Mouse (Mus musculus): ENCODE results near the gene Pramel6. TPM values are rescaled to one million over a fixed set of nuclear protein-coding genes. Genes with fewer than 3 reads are reported as not detected.

Pramel6 gene
- polyA plus RNA-seq (2012; ENCODE audit: low replicate concordance), result not detected in 2 replicates

GRCm38 (mm10) chr2:87506265-87506664, at the start of gene Pramel6:
Pramel6 (plus strand) TSS chr2:87506565.

GRCm38 (mm10) chr2:87496993-87497392, 9.4 kb upstream of the Pramel6 start, which contains the start of gene Pramel7:
Pramel7 (minus strand) TSS chr2:87497093.

GRCm38 (mm10) chr2:87531496-87531895, 25.1 kb downstream of the Pramel6 start, which contains the start of gene Olfr153:
Olfr153 (plus strand) TSS chr2:87531796.

GRCm38 (mm10) chr2:87545442-87545841, 39.1 kb downstream of the Pramel6 start, which contains the start of gene Olfr1128:
Olfr1128 (minus strand) TSS chr2:87545542.

Other genes with a start within 250 kb of the Pramel6 start
- 0.02 TPM in 1 of 2 replicates, not detected in the other for gene Olfr1116, start 239.0 kb upstream of the Pramel6 start, polyA plus RNA-seq (2012; ENCODE audit: low replicate concordance)
- 0.03 TPM in 1 of 2 replicates, not detected in the other for gene Olfr1118, start 199.0 kb upstream of the Pramel6 start, polyA plus RNA-seq (2012; ENCODE audit: low replicate concordance)
- gene Olfr1120, start 151.8 kb upstream of the Pramel6 start, polyA plus RNA-seq (2012; ENCODE audit: low replicate concordance), result not detected in 2 replicates
- not detected in 2 replicates for gene Olfr1121, start 136.7 kb upstream of the Pramel6 start, polyA plus RNA-seq (2012; ENCODE audit: low replicate concordance)
- gene Olfr1122, start 120.7 kb upstream of the Pramel6 start, polyA plus RNA-seq (2012; ENCODE audit: low replicate concordance), result not detected in 2 replicates
- not detected in 2 replicates for gene Olfr1123, start 89.9 kb upstream of the Pramel6 start, polyA plus RNA-seq (2012; ENCODE audit: low replicate concordance)
- not detected in 2 replicates for gene Olfr1124, start 76.3 kb upstream of the Pramel6 start, polyA plus RNA-seq (2012; ENCODE audit: low replicate concordance)
- gene Olfr1126, start 52.6 kb upstream of the Pramel6 start, polyA plus RNA-seq (2012; ENCODE audit: low replicate concordance), result not detected in 2 replicates
- gene Pramel7, start 9.5 kb upstream of the Pramel6 start, polyA plus RNA-seq (2012; ENCODE audit: low replicate concordance), result not detected in 2 replicates
- gene Olfr153, start 25.2 kb downstream of the Pramel6 start, polyA plus RNA-seq (2012; ENCODE audit: low replicate concordance), result not detected in 2 replicates
- not detected in 2 replicates for gene Olfr1128, start 39.0 kb downstream of the Pramel6 start, polyA plus RNA-seq (2012; ENCODE audit: low replicate concordance)
- gene Olfr1129, start 67.3 kb downstream of the Pramel6 start, polyA plus RNA-seq (2012; ENCODE audit: low replicate concordance), result not detected in 2 replicates
- gene Olfr1130, start 99.6 kb downstream of the Pramel6 start, polyA plus RNA-seq (2012; ENCODE audit: low replicate concordance), result 0.07 TPM in 1 of 2 replicates, not detected in the other
- gene Olfr1131, start 120.5 kb downstream of the Pramel6 start, polyA plus RNA-seq (2012; ENCODE audit: low replicate concordance), result not detected in 2 replicates
- gene Olfr1132, start 131.0 kb downstream of the Pramel6 start, polyA plus RNA-seq (2012; ENCODE audit: low replicate concordance), result not detected in 2 replicates
- gene Olfr1133, start 140.8 kb downstream of the Pramel6 start, polyA plus RNA-seq (2012; ENCODE audit: low replicate concordance), result not detected in 2 replicates
- gene Olfr1134, start 151.9 kb downstream of the Pramel6 start, polyA plus RNA-seq (2012; ENCODE audit: low replicate concordance), result not detected in 2 replicates
- not detected in 2 replicates for gene Olfr1135, start 167.1 kb downstream of the Pramel6 start, polyA plus RNA-seq (2012; ENCODE audit: low replicate concordance)
- not detected in 2 replicates for gene Olfr1136, start 187.4 kb downstream of the Pramel6 start, polyA plus RNA-seq (2012; ENCODE audit: low replicate concordance)
- gene Olfr1137, start 206.6 kb downstream of the Pramel6 start, polyA plus RNA-seq (2012; ENCODE audit: low replicate concordance), result not detected in 2 replicates
- gene Olfr1138, start 233.4 kb downstream of the Pramel6 start, polyA plus RNA-seq (2012; ENCODE audit: low replicate concordance), result not detected in 2 replicates
- gene Olfr1140, start 237.2 kb downstream of the Pramel6 start, polyA plus RNA-seq (2012; ENCODE audit: low replicate concordance), result not detected in 2 replicates
- not detected in 2 replicates for gene Olfr1141, start 247.4 kb downstream of the Pramel6 start, polyA plus RNA-seq (2012; ENCODE audit: low replicate concordance)